Mouse (Mus musculus) G1E (cell line): ENCODE measurements around the gene Gm10226.

Source experiments
- CTCF ChIP-seq: IDR thresholded peaks from 2 replicates; pipeline ENCODE4 v1.5.1; 2012; ENCODE audit warnings: low read depth, low read length, inconsistent platforms, mixed read lengths
- GATA1 ChIP-seq: IDR thresholded peaks from 2 replicates; pipeline ENCODE4 v1.6.1; 2012; ENCODE audit warnings: borderline replicate concordance, low read length, inconsistent platforms, mixed read lengths
- GATA2 ChIP-seq: IDR thresholded peaks from 2 replicates; pipeline ENCODE4 v1.6.1; 2012; ENCODE audit warnings: low read depth, low read length, inconsistent platforms, borderline replicate concordance

DNA sequence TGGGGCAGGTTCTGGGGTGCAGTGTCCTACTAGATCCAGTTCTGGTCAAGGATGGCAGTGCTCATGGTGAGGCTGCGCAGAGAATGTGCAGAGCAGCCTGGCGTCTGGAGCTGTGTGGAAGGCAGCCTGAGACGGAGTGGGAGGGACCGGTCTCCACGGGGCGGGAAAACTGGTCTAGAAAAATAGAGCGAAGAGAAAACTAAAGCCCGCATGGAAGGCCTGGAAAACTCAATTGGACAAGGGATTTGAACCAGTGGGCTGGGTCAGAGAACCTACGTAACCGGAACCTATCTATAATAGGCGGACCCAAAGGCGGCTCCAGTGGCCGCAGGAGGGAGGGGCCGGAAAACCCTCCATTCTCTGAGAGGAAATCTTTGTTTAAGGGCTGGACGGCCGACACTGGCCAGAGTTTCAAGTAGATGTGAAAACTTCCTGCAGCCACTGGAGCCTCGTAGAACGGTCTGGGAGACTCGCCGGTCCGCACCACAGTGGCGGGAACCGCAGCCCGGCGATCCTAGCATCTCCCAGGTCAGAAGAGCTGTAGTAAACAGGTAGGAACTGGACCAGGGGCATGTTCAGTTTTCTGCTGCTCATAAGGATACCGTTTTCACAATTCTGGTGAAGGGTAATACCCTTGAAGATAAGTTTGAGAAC lies 15.8 kb downstream of the Gm10226 start, which contains the start of gene Zfp760:
- TF ChIP-seq GATA1 (no peak), CTCF (no peak), GATA2 (no peak)
